Mouse (Mus musculus) ES-E14 (cell line): Measurements from ENCODE around the gene Adh4.

ENCODE experiments used
- ZC3H11A ChIP-seq: IDR thresholded peaks from 2 replicates; pipeline ENCODE4 v1.6.1; 2012; ENCODE audit warnings: low read depth, mild to moderate bottlenecking, inconsistent platforms, low read length, borderline replicate concordance
- ZNF384 ChIP-seq: IDR thresholded peaks from 2 replicates; pipeline ENCODE4 v1.6.1; 2012; ENCODE audit warnings: low read depth, low read length, inconsistent platforms

DNA sequence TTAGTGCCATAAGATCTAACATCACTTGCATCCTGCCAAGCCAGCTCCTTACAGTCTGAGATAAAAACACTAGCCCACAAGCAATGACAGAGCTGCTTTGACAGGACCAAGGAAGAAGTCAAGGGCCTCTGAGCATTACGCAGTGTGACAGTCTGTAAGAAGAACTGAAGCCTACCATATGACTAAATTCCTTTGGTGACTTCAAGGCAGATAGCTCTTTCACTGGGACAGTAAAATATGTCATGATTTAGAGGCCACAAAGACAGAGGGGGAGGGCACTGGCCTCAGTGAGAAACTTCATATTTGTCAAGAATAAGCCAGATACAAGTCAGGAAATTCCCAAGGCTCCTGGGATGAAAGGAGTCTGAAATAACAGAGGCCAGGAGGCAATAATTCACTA, 7.3 kb upstream of the Adh4 start:
- TF ChIP-seq ZNF384 (no peak), ZC3H11A (no peak)
